Mouse (Mus musculus): ENCODE results near the gene Zdhhc20. TPM values are rescaled to one million over a fixed set of nuclear protein-coding genes. Genes with fewer than 3 reads are reported as not detected.
"Not testable (repeated sequence)": the region's sequence is repeated elsewhere in the genome, so short reads cannot be mapped to it uniquely, and the experiment has no call there.

Gene Zdhhc20
- 47.3 and 48.6 TPM in 2 replicates for polyA plus RNA-seq (2016; fragmentation: Nextera tagmentation; extraction: Ambion mirVana)

DNA sequence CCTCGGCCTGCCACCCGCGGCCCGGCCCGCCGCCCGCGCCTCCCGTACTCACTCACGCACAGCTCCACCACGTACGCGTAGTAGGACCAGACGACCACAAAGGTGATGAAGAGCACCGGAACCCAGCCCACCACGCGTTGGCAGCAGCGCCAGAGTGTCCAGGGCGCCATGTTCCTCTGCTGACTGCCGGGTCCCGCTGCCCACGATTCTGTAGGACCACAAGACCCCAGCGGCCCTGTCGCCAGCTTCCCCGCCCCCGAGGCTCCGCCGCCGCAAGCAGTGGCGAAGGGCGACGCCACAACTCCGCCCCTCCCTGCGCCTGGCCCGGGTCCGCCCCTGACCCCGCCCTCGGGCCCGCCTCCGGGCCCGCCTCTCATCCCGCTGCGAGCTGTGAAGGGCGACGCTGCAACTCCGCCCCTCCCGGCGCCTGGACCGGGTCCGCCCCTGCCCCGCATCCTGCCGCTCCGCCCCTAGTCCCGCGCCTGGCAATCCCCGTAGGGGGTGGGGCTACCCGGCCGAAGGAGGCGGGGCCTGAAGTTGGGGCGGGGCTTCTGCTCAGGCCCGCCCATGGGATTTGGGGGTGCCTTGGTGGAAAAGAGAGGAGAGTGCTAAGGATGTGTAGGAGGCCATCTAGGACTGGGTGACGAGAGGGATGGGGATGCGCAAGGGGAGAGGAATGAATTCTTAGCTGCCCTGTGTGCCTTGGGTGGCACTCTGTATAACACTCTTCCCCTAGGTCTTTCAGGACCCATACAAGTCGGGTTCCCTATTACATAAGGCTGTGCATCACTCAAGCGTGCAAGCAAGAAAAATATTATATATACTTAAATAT, at the start of gene Zdhhc20:
Gene Zdhhc20, minus strand, starts transcription at position 266 of the 832 bp plus-strand sequence.
- H3K9me3 ChIP-seq (replicated peaks), result no peaks in the 10 kb centered on the region
- peaks cover 7% of the 10 kb centered on the region for H3K4me1 ChIP-seq (replicated peaks)
- peak within 1 kb of the TSS; percentile 98 for H3K9ac ChIP-seq
- peak within 1 kb of the TSS; percentile 77 for H3K4me2 ChIP-seq
- no peaks in the 10 kb centered on the region for H3K36me3 ChIP-seq
- ATAC-seq (ENCODE audit: insufficient number of reproducible peaks, low FRiP score), result peak; percentile 99
- 3% methylated on average over 65 of the region's 65 CpGs for WGBS
- peak within 1 kb of the TSS; percentile 96 for H3K4me3 ChIP-seq
- H3K27ac ChIP-seq (ENCODE audit: poor library complexity, severe bottlenecking), result peak within 1 kb of the TSS; percentile 73
- H3K27me3 ChIP-seq (replicated peaks), result no peaks in the 10 kb centered on the region

DNA sequence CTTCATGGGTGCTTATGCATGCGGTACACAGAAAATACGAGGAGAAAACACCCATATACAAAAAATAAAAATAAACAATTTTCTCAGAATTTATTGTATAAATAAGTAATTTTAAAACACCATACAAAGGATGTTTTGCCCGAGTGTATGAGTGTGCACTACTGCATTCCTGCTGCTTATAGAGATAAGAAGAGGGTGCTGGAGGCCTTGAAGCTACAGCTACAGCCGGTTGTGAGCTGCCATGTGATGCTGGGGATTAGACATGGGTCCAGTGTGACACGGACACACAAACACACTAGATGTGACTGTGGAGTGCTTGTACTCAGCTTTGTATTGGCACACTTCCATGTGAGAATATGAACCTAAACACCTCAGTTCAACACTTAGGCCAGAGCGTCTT, 47.2 kb upstream of the Zdhhc20 start:
- Histone ChIP-seq H3K27ac (ENCODE audit: poor library complexity, severe bottlenecking) (no peak overlapping the region), H3K36me3 (peaks cover 34% of the 10 kb centered on the region), H3K27me3 (replicated peaks) (no peaks in the 10 kb centered on the region), H3K4me1 (replicated peaks) (peaks cover 13% of the 10 kb centered on the region), H3K9ac (no peak overlapping the region), H3K4me2 (no peak overlapping the region), H3K4me3 (no peak overlapping the region), H3K9me3 (replicated peaks) (no peaks in the 10 kb centered on the region)
- no peak for ATAC-seq (ENCODE audit: insufficient number of reproducible peaks, low FRiP score)
- WGBS, result 71% methylated on average over 6 of the region's 6 CpGs

DNA sequence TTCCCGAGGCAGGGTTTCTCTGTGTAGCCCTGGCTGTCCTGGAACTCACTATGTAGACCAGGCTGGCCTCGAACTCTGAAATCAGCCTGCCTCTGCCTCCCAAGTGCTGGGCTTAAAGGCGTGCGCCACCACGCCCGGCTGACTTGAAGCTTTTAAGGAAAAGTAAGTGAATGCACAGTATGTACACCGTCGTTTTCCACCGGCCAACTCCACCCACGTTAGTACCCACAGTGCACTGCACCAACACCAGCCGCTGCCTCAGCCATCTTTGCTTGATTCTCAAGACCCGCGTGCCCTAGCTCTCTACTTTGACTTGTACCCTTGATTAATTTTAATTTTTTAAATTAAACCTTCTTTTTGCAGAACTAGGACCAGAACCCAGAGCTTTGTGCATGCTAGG, 44.6 kb upstream of the Zdhhc20 start:
- no peak overlapping the region for H3K4me3 ChIP-seq
- no peak for ATAC-seq (ENCODE audit: insufficient number of reproducible peaks, low FRiP score)
- H3K27me3 ChIP-seq (replicated peaks), result no peaks in the 10 kb centered on the region
- H3K4me1 ChIP-seq (replicated peaks), result peaks cover 13% of the 10 kb centered on the region
- no peak overlapping the region for H3K9ac ChIP-seq
- no peak overlapping the region for H3K27ac ChIP-seq (ENCODE audit: poor library complexity, severe bottlenecking)
- no peak overlapping the region for H3K4me2 ChIP-seq
- H3K36me3 ChIP-seq, result peaks cover 36% of the 10 kb centered on the region
- H3K9me3 ChIP-seq (replicated peaks), result no peaks in the 10 kb centered on the region
- WGBS, result 92% methylated on average over 13 of the region's 13 CpGs

DNA sequence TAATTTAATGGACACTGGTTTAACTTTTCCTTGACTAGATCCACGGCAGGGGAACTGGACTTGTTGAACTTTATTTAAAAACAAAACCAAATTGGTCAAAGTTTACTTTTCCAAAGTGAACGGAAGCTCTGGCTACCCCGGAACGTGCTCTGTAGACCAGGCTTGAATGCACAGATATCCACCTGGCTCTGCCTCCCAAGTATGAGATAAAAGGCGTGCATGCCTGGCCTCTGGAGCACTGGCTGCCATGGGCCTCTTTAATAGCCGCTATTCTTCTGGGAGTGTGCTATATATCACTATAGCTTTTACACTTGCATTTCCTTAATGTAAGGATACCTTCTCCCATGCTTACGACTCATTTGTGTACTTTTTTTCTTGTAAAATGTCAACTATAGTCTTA, 43.5 kb upstream of the Zdhhc20 start:
- Histone ChIP-seq H3K27me3 (replicated peaks) (no peaks in the 10 kb centered on the region), H3K27ac (ENCODE audit: poor library complexity, severe bottlenecking) (no peak overlapping the region), H3K9ac (no peak overlapping the region), H3K4me2 (no peak overlapping the region), H3K4me3 (no peak overlapping the region), H3K9me3 (replicated peaks) (no peaks in the 10 kb centered on the region), H3K36me3 (peaks cover 46% of the 10 kb centered on the region), H3K4me1 (replicated peaks) (peaks cover 13% of the 10 kb centered on the region)
- ATAC-seq (ENCODE audit: insufficient number of reproducible peaks, low FRiP score), result no peak
- 57% methylated on average over 7 of the region's 7 CpGs for WGBS

DNA sequence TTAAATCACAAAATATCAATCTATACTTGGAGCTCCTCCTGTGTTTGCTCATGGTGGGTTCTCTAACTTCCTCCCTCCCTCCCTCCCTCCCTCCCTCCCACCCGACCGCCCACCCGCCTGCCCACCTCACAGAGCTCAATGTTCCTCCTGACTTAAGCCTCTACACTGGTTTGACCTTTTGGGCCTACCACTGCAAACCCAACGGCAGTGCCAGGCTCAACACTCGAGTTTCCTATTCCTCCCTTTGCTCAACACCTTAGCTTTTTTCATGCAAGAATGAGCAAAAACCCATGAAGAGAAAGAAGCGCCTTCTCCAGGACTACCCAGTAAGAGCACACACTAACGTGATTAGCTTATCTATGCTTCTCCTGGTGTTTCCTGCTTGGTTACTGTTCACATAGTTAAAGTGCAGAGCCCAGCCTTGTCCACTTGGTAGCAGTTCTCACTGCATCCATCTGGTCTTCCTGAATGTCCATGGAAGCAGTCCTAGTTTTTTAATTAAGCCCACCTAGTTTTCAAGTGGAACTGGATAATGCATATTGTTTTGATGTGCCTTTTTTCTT, 42.9 kb upstream of the Zdhhc20 start:
- WGBS, result 41% methylated on average over 7 of the region's 7 CpGs
- Histone ChIP-seq H3K9me3 (replicated peaks) (no peaks in the 10 kb centered on the region), H3K4me1 (replicated peaks) (peaks cover 13% of the 10 kb centered on the region), H3K36me3 (peaks cover 42% of the 10 kb centered on the region), H3K27me3 (replicated peaks) (no peaks in the 10 kb centered on the region), H3K4me3 (no peak overlapping the region), H3K9ac (no peak overlapping the region), H3K4me2 (no peak overlapping the region), H3K27ac (ENCODE audit: poor library complexity, severe bottlenecking) (no peak overlapping the region)
- ATAC-seq (ENCODE audit: insufficient number of reproducible peaks, low FRiP score), result no peak

DNA sequence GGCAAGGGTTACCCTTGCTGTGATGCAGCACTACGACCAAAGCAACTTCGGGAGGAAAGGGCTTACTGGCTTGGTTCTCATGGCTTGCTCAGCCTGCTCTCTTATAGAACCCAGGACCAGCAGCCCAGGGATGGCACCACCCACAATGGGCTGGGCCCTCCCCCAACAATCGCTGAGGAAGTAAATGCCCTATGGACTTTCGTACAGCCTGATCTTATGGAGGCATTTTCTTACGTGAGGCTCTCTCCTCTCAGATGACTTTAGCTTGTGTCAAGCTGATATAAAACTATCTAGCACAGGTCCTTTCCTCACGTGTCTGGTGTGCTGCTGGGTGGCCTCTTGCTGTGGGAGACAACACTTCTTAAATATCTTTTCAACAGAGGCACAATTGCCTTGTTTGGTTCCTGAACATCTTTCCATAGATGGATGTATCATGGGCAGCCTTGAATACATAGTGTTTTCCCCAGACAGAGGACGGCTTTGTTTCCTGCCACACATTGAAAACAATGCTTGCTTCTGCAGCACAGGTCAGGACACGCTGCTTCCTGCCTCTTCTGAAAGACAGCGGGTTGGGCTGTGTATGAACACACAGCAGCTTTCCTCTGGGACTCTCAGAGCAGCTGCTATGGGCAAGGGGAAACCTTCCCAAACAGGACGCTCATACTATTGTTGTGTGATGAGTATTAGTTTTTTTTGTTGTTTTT, 31.5 kb upstream of the Zdhhc20 start:
- peak; percentile 69 for ATAC-seq (ENCODE audit: insufficient number of reproducible peaks, low FRiP score)
- no peak overlapping the region for H3K4me3 ChIP-seq
- H3K4me1 ChIP-seq (replicated peaks), result peaks cover 15% of the 10 kb centered on the region
- H3K9me3 ChIP-seq (replicated peaks), result peaks cover 7% of the 10 kb centered on the region; the same call in 1 of the 2 replicates
- H3K27ac ChIP-seq (ENCODE audit: poor library complexity, severe bottlenecking), result peak overlapping the region; percentile 66
- no peak overlapping the region for H3K9ac ChIP-seq
- no peak overlapping the region for H3K4me2 ChIP-seq
- 53% methylated on average over 10 of the region's 10 CpGs for WGBS
- peaks cover 56% of the 10 kb centered on the region for H3K36me3 ChIP-seq
- H3K27me3 ChIP-seq (replicated peaks), result no peaks in the 10 kb centered on the region

DNA sequence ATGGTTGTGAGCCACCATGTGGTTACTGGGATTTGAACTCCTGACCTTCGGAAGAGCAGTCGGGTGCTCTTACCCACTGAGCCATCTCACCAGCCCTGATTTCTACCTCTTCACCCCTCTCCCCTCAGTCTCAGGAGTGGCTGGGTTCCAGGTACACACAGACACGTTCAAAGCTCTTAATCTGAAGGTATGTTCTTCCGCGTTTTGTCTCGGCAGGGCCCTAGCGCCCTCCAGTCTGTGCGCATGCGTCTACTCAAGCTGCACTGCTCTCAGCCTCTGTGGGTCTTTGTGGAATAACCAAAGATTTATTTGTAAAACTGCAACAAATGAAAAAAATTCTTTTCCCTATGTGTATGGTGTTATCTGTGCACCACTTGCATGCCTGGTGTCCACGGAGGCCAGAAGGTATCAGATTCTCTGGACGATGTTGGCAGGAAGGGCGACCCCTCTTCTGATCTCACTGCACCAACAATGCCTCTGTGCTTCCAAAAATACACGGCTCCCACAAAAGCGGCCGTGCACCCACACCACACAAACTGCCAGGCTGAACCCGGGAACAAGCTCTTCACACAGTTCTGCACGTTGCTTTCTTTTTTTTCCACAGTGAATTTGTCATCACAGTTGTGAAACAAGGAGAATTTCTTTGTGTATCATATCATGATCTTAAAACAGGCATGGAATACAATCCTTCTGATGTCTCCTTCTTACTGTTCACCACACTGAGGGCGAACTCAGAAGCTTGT, 30.7 kb upstream of the Zdhhc20 start:
- Histone ChIP-seq H3K4me1 (replicated peaks) (peaks cover 15% of the 10 kb centered on the region), H3K27ac (ENCODE audit: poor library complexity, severe bottlenecking) (peak overlapping the region; percentile 66; the same call in 1 of the 2 replicates), H3K36me3 (peaks cover 57% of the 10 kb centered on the region), H3K27me3 (replicated peaks) (no peaks in the 10 kb centered on the region), H3K9me3 (replicated peaks) (peaks cover 7% of the 10 kb centered on the region; the same call in 1 of the 2 replicates), H3K4me2 (no peak overlapping the region), H3K9ac (no peak overlapping the region), H3K4me3 (no peak overlapping the region)
- ATAC-seq (ENCODE audit: insufficient number of reproducible peaks, low FRiP score), result no peak
- WGBS, result 55% methylated on average over 18 of the region's 18 CpGs

DNA sequence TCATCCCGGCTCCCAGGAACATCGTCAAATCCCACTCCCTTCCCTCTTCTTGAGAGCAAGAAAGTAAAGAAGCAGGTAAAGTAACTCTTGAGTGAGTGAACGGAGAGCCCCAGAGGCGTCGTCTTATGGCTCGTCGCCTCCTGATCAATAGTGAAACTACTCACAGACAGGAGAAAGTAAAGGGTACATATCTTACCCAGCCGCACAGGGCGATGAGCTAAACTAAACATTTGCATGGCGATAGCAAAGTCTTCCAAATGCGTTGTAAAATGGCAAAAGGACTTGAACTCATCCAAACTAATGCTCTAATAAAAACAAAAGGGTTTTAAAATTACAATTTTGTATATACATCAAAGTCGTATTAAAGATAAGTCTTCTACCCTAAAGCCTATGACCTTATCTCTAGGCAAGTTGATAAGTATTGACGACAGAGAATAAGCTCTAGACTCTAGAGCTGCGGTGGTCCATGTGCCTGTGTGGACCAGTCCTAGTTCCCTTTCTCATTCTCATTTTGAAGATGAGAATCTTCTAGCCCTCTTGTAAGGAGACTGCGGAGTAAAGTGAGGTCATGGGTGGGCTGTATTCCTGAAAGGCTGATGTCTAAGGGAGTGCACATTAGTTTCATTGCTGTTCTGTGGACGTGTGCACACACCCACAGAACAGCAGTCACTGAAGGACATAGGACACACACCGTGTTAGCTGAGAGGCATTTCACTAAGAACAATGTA, 29.2 kb upstream of the Zdhhc20 start:
- H3K36me3 ChIP-seq, result peaks cover 60% of the 10 kb centered on the region
- no peak overlapping the region for H3K4me2 ChIP-seq
- H3K9ac ChIP-seq, result no peak overlapping the region
- no peaks in the 10 kb centered on the region for H3K27me3 ChIP-seq (replicated peaks)
- ATAC-seq (ENCODE audit: insufficient number of reproducible peaks, low FRiP score), result no peak
- no peak overlapping the region for H3K27ac ChIP-seq (ENCODE audit: poor library complexity, severe bottlenecking)
- peaks cover 15% of the 10 kb centered on the region for H3K4me1 ChIP-seq (replicated peaks)
- 87% methylated on average over 17 of the region's 17 CpGs for WGBS
- peaks cover 7% of the 10 kb centered on the region; the same call in 1 of the 2 replicates for H3K9me3 ChIP-seq (replicated peaks)
- no peak overlapping the region for H3K4me3 ChIP-seq

DNA sequence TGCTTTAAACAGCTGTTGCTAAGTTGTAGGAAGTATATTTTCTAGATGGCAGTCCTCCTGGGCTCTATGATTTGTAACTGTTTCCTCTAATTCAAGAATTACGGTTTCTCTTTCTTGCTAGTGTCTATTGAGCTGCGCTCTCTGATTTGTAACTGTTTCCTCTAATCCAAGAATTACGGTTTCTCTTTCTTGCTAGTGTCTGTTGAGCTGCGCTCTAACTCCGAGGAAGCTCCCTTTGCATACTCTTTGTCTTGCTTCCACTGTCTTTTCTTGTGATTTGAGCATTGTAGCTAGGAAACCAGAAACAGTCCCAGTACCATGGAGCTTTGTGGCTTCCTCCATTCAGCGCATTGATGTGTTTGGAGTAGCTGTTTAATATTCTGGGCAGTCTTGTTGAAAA, 25.3 kb upstream of the Zdhhc20 start:
- WGBS, result 80% methylated on average over 6 of the region's 6 CpGs
- ATAC-seq (ENCODE audit: insufficient number of reproducible peaks, low FRiP score), result no peak
- Histone ChIP-seq H3K4me3 (no peak overlapping the region), H3K4me1 (replicated peaks) (no peaks in the 10 kb centered on the region), H3K27me3 (replicated peaks) (no peaks in the 10 kb centered on the region), H3K27ac (ENCODE audit: poor library complexity, severe bottlenecking) (no peak overlapping the region), H3K4me2 (no peak overlapping the region), H3K9ac (no peak overlapping the region), H3K36me3 (peaks cover 43% of the 10 kb centered on the region), H3K9me3 (replicated peaks) (no peaks in the 10 kb centered on the region)

DNA sequence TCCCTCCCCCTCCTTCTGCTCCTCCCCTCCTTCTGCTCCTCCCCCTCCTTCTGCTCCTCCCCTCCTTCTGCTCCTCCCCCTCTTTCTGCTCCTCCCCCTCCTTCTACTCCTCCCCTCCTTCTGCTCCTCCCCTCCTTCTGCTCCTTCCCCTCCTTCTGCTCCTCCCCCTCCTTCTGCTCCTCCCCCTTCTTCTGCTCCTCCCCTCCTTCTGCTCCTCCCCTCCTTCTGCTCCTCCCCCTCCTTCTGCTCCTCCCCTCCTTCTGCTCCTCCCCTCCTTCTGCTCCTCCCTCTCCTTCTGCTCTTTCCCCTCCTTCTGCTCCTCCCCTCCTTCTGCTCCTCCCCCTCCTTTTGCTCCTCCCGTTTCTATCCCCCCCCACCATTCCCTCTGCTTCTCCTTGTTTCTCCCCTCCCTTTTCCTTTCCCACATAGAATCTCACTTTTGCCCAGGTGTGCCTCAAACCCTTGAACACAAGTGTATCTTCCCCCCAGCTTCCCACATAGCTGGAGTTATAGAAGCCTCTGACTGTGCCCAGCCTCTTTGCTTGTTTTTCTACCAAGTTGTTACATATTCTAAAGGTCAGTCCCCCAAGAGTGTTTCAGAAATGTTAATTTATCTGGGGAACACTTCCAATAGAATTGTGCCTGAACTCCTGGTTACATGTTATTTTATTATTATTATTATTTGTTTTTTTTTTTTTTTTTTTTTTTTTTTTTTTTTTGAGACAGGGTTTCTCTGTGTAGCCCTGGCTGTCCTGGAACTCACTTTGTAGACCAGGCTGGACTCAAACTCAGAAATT, 22.3 kb upstream of the Zdhhc20 start:
- not testable (repeated sequence) for H3K4me2 ChIP-seq; H3K4me1 ChIP-seq (replicated peaks); H3K4me3 ChIP-seq; H3K27me3 ChIP-seq (replicated peaks); ATAC-seq (ENCODE audit: insufficient number of reproducible peaks, low FRiP score); H3K27ac ChIP-seq (ENCODE audit: poor library complexity, severe bottlenecking); H3K9ac ChIP-seq; H3K9me3 ChIP-seq (replicated peaks)
- peaks cover 27% of the 10 kb centered on the region for H3K36me3 ChIP-seq
- WGBS, result 44% methylated on average over 1 of the region's 1 CpGs
